Mouse (Mus musculus): ENCODE results near the gene Agmo. TPM values are rescaled to one million over a fixed set of nuclear protein-coding genes. Genes with fewer than 3 reads are reported as not detected.

Agmo gene
- polyA plus RNA-seq, 1 experiment from 2014 or later: 28.1 TPM

GRCm38 (mm10) chr12:37507406-37507805, 266.0 kb downstream of the Agmo start:
- no peak for ATAC-seq
- WGBS: 46% methylated on average over 1 of the region's 1 CpGs
- Histone ChIP-seq H3K27ac (ENCODE audit: low read depth, low read length) (no peak overlapping the region), H3K4me3 (ENCODE audit: low read depth, low read length) (no peak overlapping the region), H3K36me3 (ENCODE audit: control insufficient read depth, insufficient read depth) (no peaks in the 10 kb centered on the region), H3K9me3 (ENCODE audit: control insufficient read depth) (no peaks in the 10 kb centered on the region), H3K27me3 (replicated peaks; ENCODE audit: control insufficient read depth, insufficient read depth, low read length) (no peaks in the 10 kb centered on the region), H3K9ac (ENCODE audit: low read depth, low read length) (no peak overlapping the region), H3K4me1 (replicated peaks; ENCODE audit: control insufficient read depth, insufficient read depth, low read length) (no peaks in the 10 kb centered on the region), H3K4me2 (replicated peaks; ENCODE audit: low read depth) (no peak overlapping the region)
- no peak for TF ChIP-seq CTCF (IDR thresholded peaks at IDR 0.05; ENCODE audit: low read depth)

GRCm38 (mm10) chr12:37507826-37508225, 266.4 kb downstream of the Agmo start:
- Histone ChIP-seq H3K27me3 (replicated peaks; ENCODE audit: control insufficient read depth, insufficient read depth, low read length) (no peaks in the 10 kb centered on the region), H3K9ac (ENCODE audit: low read depth, low read length) (no peak overlapping the region), H3K4me1 (replicated peaks; ENCODE audit: control insufficient read depth, insufficient read depth, low read length) (no peaks in the 10 kb centered on the region), H3K36me3 (ENCODE audit: control insufficient read depth, insufficient read depth) (no peaks in the 10 kb centered on the region), H3K9me3 (ENCODE audit: control insufficient read depth) (no peaks in the 10 kb centered on the region), H3K4me3 (ENCODE audit: low read depth, low read length) (no peak overlapping the region), H3K27ac (ENCODE audit: low read depth, low read length) (no peak overlapping the region), H3K4me2 (replicated peaks; ENCODE audit: low read depth) (no peak overlapping the region)
- 89% methylated on average over 2 of the region's 2 CpGs for WGBS
- no peak for TF ChIP-seq CTCF (IDR thresholded peaks at IDR 0.05; ENCODE audit: low read depth)
- ATAC-seq: no peak

GRCm38 (mm10) chr12:37521772-37522171, 280.3 kb downstream of the Agmo start:
- Histone ChIP-seq H3K36me3 (ENCODE audit: control insufficient read depth, insufficient read depth) (no peaks in the 10 kb centered on the region), H3K4me1 (replicated peaks; ENCODE audit: control insufficient read depth, insufficient read depth, low read length) (no peaks in the 10 kb centered on the region), H3K27me3 (replicated peaks; ENCODE audit: control insufficient read depth, insufficient read depth, low read length) (no peaks in the 10 kb centered on the region), H3K4me2 (replicated peaks; ENCODE audit: low read depth) (no peak overlapping the region), H3K9ac (ENCODE audit: low read depth, low read length) (no peak overlapping the region), H3K27ac (ENCODE audit: low read depth, low read length) (no peak overlapping the region), H3K9me3 (ENCODE audit: control insufficient read depth) (no peaks in the 10 kb centered on the region), H3K4me3 (ENCODE audit: low read depth, low read length) (no peak overlapping the region)
- WGBS: 23% methylated on average over 1 of the region's 1 CpGs
- TF ChIP-seq CTCF (IDR thresholded peaks at IDR 0.05; ENCODE audit: low read depth): no peak
- ATAC-seq: no peak

DNA sequence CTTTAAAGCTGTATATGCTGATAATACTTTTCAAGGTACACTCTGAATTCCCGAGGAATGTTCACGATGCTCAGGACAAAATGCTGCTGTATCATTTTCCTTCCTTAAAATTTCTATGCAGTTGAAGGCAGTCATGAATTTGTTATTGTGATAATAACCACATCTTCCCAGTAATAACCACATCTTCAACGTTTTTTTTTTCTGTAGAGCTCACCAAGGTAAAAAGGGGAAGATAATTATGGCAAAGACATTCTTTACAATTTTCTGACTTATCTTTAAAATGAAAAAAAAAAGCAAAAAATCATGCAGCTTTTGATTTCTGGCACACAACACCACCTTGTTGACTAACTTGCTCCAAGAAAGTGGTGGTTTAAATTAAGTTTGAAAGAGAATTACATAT, 283.2 kb downstream of the Agmo start:
- Histone ChIP-seq H3K27me3 (replicated peaks; ENCODE audit: control insufficient read depth, insufficient read depth, low read length) (no peaks in the 10 kb centered on the region), H3K4me3 (ENCODE audit: low read depth, low read length) (no peak overlapping the region), H3K36me3 (ENCODE audit: control insufficient read depth, insufficient read depth) (no peaks in the 10 kb centered on the region), H3K9ac (ENCODE audit: low read depth, low read length) (no peak overlapping the region), H3K4me1 (replicated peaks; ENCODE audit: control insufficient read depth, insufficient read depth, low read length) (no peaks in the 10 kb centered on the region), H3K27ac (ENCODE audit: low read depth, low read length) (no peak overlapping the region), H3K4me2 (replicated peaks; ENCODE audit: low read depth) (no peak overlapping the region), H3K9me3 (ENCODE audit: control insufficient read depth) (no peaks in the 10 kb centered on the region)
- no peak for ATAC-seq
- no peak for TF ChIP-seq CTCF (IDR thresholded peaks at IDR 0.05; ENCODE audit: low read depth)
- WGBS: 82% methylated on average over 3 of the region's 3 CpGs

DNA sequence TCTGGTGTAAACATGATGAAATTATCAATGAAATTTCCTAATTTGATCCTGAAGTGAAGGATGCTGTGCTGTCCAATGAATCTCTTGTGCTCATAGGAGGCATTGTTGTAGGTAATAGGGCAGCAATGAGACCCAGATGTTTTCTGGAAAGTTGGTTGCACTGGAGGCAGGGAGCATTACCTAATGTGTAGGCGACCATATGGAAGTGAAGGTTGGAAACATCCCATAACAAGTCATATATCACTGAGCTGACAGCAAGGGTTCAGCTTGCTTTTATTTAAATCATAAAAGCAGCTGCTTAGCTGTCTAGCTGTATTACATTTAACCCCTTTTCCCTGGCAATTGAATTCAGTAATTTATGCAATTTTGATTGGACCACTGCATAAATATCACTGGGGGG, 299.6 kb downstream of the Agmo start:
- Histone ChIP-seq H3K9ac (ENCODE audit: low read depth, low read length) (no peak overlapping the region), H3K4me3 (ENCODE audit: low read depth, low read length) (no peak overlapping the region), H3K27ac (ENCODE audit: low read depth, low read length) (no peak overlapping the region), H3K36me3 (ENCODE audit: control insufficient read depth, insufficient read depth) (no peaks in the 10 kb centered on the region), H3K4me2 (replicated peaks; ENCODE audit: low read depth) (no peak overlapping the region), H3K4me1 (replicated peaks; ENCODE audit: control insufficient read depth, insufficient read depth, low read length) (no peaks in the 10 kb centered on the region), H3K27me3 (replicated peaks; ENCODE audit: control insufficient read depth, insufficient read depth, low read length) (no peaks in the 10 kb centered on the region), H3K9me3 (ENCODE audit: control insufficient read depth) (no peaks in the 10 kb centered on the region)
- ATAC-seq: no peak
- 49% methylated on average over 1 of the region's 1 CpGs for WGBS
- TF ChIP-seq CTCF (IDR thresholded peaks at IDR 0.05; ENCODE audit: low read depth): no peak

DNA sequence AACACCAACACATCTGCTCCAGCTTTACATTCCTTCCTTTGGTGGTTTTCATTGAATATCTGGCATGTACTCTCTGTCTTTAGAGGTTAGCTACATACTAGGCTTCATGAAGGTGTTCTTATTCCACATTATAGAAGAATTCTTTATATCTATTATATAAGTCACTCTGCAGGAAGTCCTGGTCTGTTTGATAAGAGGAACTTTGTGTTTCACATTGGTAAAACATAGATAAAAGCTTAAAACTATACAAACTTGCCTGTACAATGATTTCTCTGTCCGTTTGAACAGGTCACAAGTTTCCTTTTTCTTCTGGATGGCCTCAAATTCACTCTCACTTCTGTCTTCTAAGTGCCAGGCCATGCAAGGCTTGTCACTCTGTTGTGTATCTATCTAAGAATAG, 316.8 kb downstream of the Agmo start:
- no peak overlapping the region for H3K4me2 ChIP-seq (replicated peaks; ENCODE audit: low read depth)
- H3K9ac ChIP-seq (ENCODE audit: low read depth, low read length): no peak overlapping the region
- no peaks in the 10 kb centered on the region for H3K27me3 ChIP-seq (replicated peaks; ENCODE audit: control insufficient read depth, insufficient read depth, low read length)
- H3K27ac ChIP-seq (ENCODE audit: low read depth, low read length): no peak overlapping the region
- H3K36me3 ChIP-seq (ENCODE audit: control insufficient read depth, insufficient read depth): no peaks in the 10 kb centered on the region
- no peaks in the 10 kb centered on the region for H3K4me1 ChIP-seq (replicated peaks; ENCODE audit: control insufficient read depth, insufficient read depth, low read length)
- WGBS: 53% methylated on average over 1 of the region's 1 CpGs
- no peak overlapping the region for H3K4me3 ChIP-seq (ENCODE audit: low read depth, low read length)
- H3K9me3 ChIP-seq (ENCODE audit: control insufficient read depth): no peaks in the 10 kb centered on the region
- TF ChIP-seq CTCF (IDR thresholded peaks at IDR 0.05; ENCODE audit: low read depth): no peak
- ATAC-seq: no peak
